Mouse (Mus musculus): ENCODE measurements around the gene Mstn. TPM values are rescaled to one million over a fixed set of nuclear protein-coding genes. Genes with fewer than 3 reads are reported as not detected.

Gene Mstn
- 0.30 TPM for polyA plus RNA-seq (2017; shearing (Covaris generic))

GRCm38 (mm10) chr1:53061340-53061739 is at the start of gene Mstn:
Gene Mstn, plus strand, starts transcription at chr1:53061640.

DNA sequence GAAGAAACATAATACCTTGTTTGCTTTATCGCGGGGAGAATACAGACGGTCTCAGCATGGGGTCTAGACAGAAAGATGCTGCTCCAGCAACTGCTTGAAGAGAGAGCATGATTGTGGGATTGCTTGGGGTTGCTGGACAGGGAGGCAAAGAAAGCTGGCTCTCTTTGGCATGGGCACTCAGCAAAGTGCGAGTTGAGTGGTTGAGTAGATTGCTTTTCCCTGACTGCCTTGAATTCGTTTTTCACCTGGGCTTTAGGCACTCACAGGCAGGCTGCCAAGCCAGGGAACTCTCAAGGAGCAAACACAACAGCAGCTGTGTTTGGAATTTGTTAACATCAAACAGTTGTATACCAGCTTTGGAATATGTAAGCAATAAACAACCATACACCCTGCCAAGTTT is 41.4 kb upstream of the Mstn start, which contains the start of gene 1700019D03Rik:
Gene 1700019D03Rik, minus strand, starts transcription at position 101 of the 400 bp plus-strand sequence.

Other genes with a start within 250 kb of the Mstn start
- gene Inpp1, start 244.0 kb upstream of the Mstn start, polyA plus RNA-seq (2017; shearing (Covaris generic)): 142 TPM
- gene Hibch, start 216.7 kb upstream of the Mstn start, polyA plus RNA-seq (2017; shearing (Covaris generic)): 28.6 TPM
- gene 1700019D03Rik, start 41.5 kb upstream of the Mstn start, polyA plus RNA-seq (2017; shearing (Covaris generic)): 5.0 TPM
- gene 1700019A02Rik, start 126.0 kb downstream of the Mstn start, polyA plus RNA-seq (2017; shearing (Covaris generic)): not detected
- gene Pms1, start 235.4 kb downstream of the Mstn start, polyA plus RNA-seq (2017; shearing (Covaris generic)): 35.8 TPM
- gene Ormdl1, start 235.5 kb downstream of the Mstn start, polyA plus RNA-seq (2017; shearing (Covaris generic)): 85.1 TPM
- gene Gm28778, start 235.5 kb downstream of the Mstn start, polyA plus RNA-seq (2017; shearing (Covaris generic)): not detected

Data from CD4-positive, CD25-positive, alpha-beta regulatory T cell, adult 9 weeks (primary cell).